15 mouse cellular contexts compared by ENCODE assay signal in the genomic region with DNA sequence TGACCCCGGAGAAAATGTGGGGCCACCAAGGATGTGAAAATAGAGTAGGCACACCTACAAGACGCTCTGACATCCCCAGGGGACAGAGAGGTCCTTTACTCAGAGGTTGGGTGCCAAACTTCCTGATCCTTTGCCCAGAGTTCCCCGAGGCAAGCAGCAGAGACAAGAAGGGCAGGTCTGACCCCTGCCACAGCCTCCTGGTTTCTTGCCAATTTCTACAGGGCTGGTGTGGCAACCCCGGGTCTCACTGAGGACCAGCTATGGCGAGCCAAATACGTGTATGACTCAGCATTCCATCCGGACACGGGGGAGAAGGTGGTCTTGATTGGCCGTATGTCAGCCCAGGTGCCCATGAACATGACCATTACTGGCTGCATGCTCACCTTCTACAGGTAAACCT. TPM values are rescaled to one million over a fixed set of nuclear protein-coding genes. Genes with fewer than 3 reads are reported as not detected.
DNase-seq lines count a peak whose midpoint lies in the region; ATAC-seq and TF ChIP-seq lines count a peak whose summit lies in the region.
"Had no signal": no experiment of that assay in that cellular context is flagged by ENCODE, and none has a peak within 500 bp of the region (broad histone marks: within the 10 kb centered on the region; RNA-seq: fewer than 3 reads in every experiment).

No protein-coding gene starts in this region.

- H3K27me3 ChIP-seq in embryonic facial prominence, embryonic 13.5 days: peaks cover 17% of the 10 kb centered on the region
- peaks cover 53% of the 10 kb centered on the region for H3K27me3 ChIP-seq in embryonic facial prominence, embryonic 10.5 days (replicated peaks; ENCODE audit: low read depth, poor library complexity, severe bottlenecking)
- peaks cover 10% of the 10 kb centered on the region; the same call in 1 of the 2 replicates for H3K27me3 ChIP-seq in hindbrain, embryonic 14.5 days (ENCODE audit: control insufficient read depth, insufficient read depth, low read length)
- peaks cover 17% of the 10 kb centered on the region for H3K27me3 ChIP-seq in neural tube, embryonic 13.5 days

- H3K4me3 ChIP-seq in embryonic facial prominence, embryonic 13.5 days: no peak overlapping the region
- no peak overlapping the region for H3K4me3 ChIP-seq in embryonic facial prominence, embryonic 10.5 days
- peak overlapping the region; percentile 47 for H3K4me3 ChIP-seq in layer of hippocampus, adult 2 months
- H3K4me3 ChIP-seq in hindbrain, embryonic 14.5 days (replicated peaks; ENCODE audit: low read length): peak overlapping the region; percentile 50
- H3K4me3 ChIP-seq in neural tube, embryonic 13.5 days: no peak overlapping the region; the same call in 1 of the 2 replicates

- H3K4me2 ChIP-seq in embryonic facial prominence, embryonic 13.5 days: 0 out of 2 replicates have a peak overlapping the region, but pooled peaks have one; percentile 80
- H3K4me2 ChIP-seq in hindbrain, embryonic 14.5 days (replicated peaks): peak overlapping the region; percentile 76
- H3K4me2 ChIP-seq in neural tube, embryonic 13.5 days: peak overlapping the region; percentile 81

- H3K27ac ChIP-seq in embryonic facial prominence, embryonic 13.5 days: no peak overlapping the region
- no peak overlapping the region for H3K27ac ChIP-seq in embryonic facial prominence, embryonic 10.5 days (replicated peaks)
- H3K27ac ChIP-seq in layer of hippocampus, adult 2 months: peak overlapping the region; percentile 85
- no peak overlapping the region for H3K27ac ChIP-seq in hindbrain, embryonic 14.5 days
- H3K27ac ChIP-seq in neural tube, embryonic 13.5 days (replicated peaks): no peak overlapping the region

- DNase-seq in embryonic facial prominence, embryonic 10.5 days (ENCODE audit: low spot score): no peak
- no peak for DNase-seq in layer of hippocampus, adult 2 months (ENCODE audit: low spot score in 2 of 2)
- DNase-seq in layer of hippocampus, adult 9-11 months: no peak
- no peak for DNase-seq in hindbrain, embryonic 14.5 days (ENCODE audit: low spot score)
- no peak for DNase-seq in thymus, postnatal 25 days
- no peak for DNase-seq in kidney, adult 8-10 months
- DNase-seq: adrenal gland, postnatal 25 days; heart, postnatal 14 days; kidney, adult 11 months; layer of hippocampus, postnatal 36 days; lung, adult 2 months; spleen, adult 18-20 months had no signal

- H3K9me3 ChIP-seq in embryonic facial prominence, embryonic 13.5 days: no peaks in the 10 kb centered on the region
- no peaks in the 10 kb centered on the region for H3K9me3 ChIP-seq in embryonic facial prominence, embryonic 10.5 days
- no peaks in the 10 kb centered on the region for H3K9me3 ChIP-seq in hindbrain, embryonic 14.5 days (ENCODE audit: control insufficient read depth, low read length)
- H3K9me3 ChIP-seq in neural tube, embryonic 13.5 days: no peaks in the 10 kb centered on the region

- no peak for ATAC-seq in embryonic facial prominence, embryonic 13.5 days (ENCODE audit: insufficient number of reproducible peaks, insufficient read depth, low FRiP score, low TSS enrichment, low read depth)
- no peak for ATAC-seq in hindbrain, embryonic 14.5 days (ENCODE audit: low FRiP score)
- ATAC-seq in neural tube, embryonic 13.5 days (ENCODE audit: low read depth): no peak

- WGBS in embryonic facial prominence, embryonic 13.5 days: 72% methylated on average over 9 of the region's 9 CpGs
- 80% methylated on average over 9 of the region's 9 CpGs for WGBS in embryonic facial prominence, embryonic 10.5 days
- 81% methylated on average over 9 of the region's 9 CpGs for WGBS in hindbrain, embryonic 14.5 days
- 78% methylated on average over 9 of the region's 9 CpGs for WGBS in neural tube, embryonic 13.5 days

- peaks cover 37% of the 10 kb centered on the region for H3K4me1 ChIP-seq in embryonic facial prominence, embryonic 13.5 days
- peaks cover 42% of the 10 kb centered on the region for H3K4me1 ChIP-seq in embryonic facial prominence, embryonic 10.5 days
- peaks cover 29% of the 10 kb centered on the region for H3K4me1 ChIP-seq in hindbrain, embryonic 14.5 days (replicated peaks; ENCODE audit: control insufficient read depth, insufficient read depth, low read length)
- H3K4me1 ChIP-seq in neural tube, embryonic 13.5 days (replicated peaks): peaks cover 42% of the 10 kb centered on the region

- H3K36me3 ChIP-seq in embryonic facial prominence, embryonic 13.5 days: peaks cover 41% of the 10 kb centered on the region
- H3K36me3 ChIP-seq in embryonic facial prominence, embryonic 10.5 days (replicated peaks): peaks cover 16% of the 10 kb centered on the region; the same call in 1 of the 2 replicates
- H3K36me3 ChIP-seq in hindbrain, embryonic 14.5 days (replicated peaks; ENCODE audit: control insufficient read depth, insufficient read depth): peaks cover 53% of the 10 kb centered on the region
- peaks cover 51% of the 10 kb centered on the region for H3K36me3 ChIP-seq in neural tube, embryonic 13.5 days

- peak overlapping the region; percentile 67 for H3K9ac ChIP-seq in embryonic facial prominence, embryonic 13.5 days
- peak overlapping the region; percentile 72; the same call in 1 of the 2 replicates for H3K9ac ChIP-seq in hindbrain, embryonic 14.5 days
- H3K9ac ChIP-seq in neural tube, embryonic 13.5 days: 0 out of 2 replicates have a peak overlapping the region, but pooled peaks have one; percentile 12

- no peak for TF ChIP-seq CTCF in layer of hippocampus, adult 2 months (conservative IDR thresholded peaks at IDR 0.05)

RNA-seq across cellular contexts. Expression of a gene that starts 2.2 kb away (rescaled TPM):
- polyA plus RNA-seq in embryonic facial prominence, embryonic 13.5 days (2015; fragmentation: Nextera tagmentation; extraction: Ambion mirVana): 32.3 and 32.5 TPM in 2 replicates
- polyA plus RNA-seq in embryonic facial prominence, embryonic 10.5 days (2016; fragmentation: Nextera tagmentation; extraction: Ambion mirVana): 7.7 and 9.8 TPM in 2 replicates
- total RNA-seq in layer of hippocampus, adult 2 months (2021): 10 to 100 TPM; 87.3 to 99.8 TPM
- 67.8 and 77.0 TPM in 2 replicates for polyA plus RNA-seq in hindbrain, embryonic 14.5 days (2014; fragmentation: Nextera tagmentation; extraction: Ambion mirVana)
- 61.0 and 65.3 TPM in 2 replicates for polyA plus RNA-seq in neural tube, embryonic 13.5 days (2015; fragmentation: Nextera tagmentation; extraction: Ambion mirVana)

RNA-seq across cellular contexts. Expression of a gene that starts 4.0 kb away (rescaled TPM):
- 0.47 and 0.51 TPM in 2 replicates for polyA plus RNA-seq in embryonic facial prominence, embryonic 13.5 days (2015; fragmentation: Nextera tagmentation; extraction: Ambion mirVana)
- polyA plus RNA-seq in embryonic facial prominence, embryonic 10.5 days (2016; fragmentation: Nextera tagmentation; extraction: Ambion mirVana): 0.27 and 0.65 TPM in 2 replicates
- 1 to 10 TPM; 2.1 to 3.3 TPM for total RNA-seq in layer of hippocampus, adult 2 months (2021)
- 2.5 and 2.9 TPM in 2 replicates for polyA plus RNA-seq in hindbrain, embryonic 14.5 days (2014; fragmentation: Nextera tagmentation; extraction: Ambion mirVana)
- polyA plus RNA-seq in neural tube, embryonic 13.5 days (2015; fragmentation: Nextera tagmentation; extraction: Ambion mirVana): 1.0 and 1.4 TPM in 2 replicates
- total RNA-seq: megakaryocyte progenitor cell, adult 5-6 weeks had no signal

RNA-seq across cellular contexts. Expression of a gene that starts 25.5 kb away (rescaled TPM):
- polyA plus RNA-seq in embryonic facial prominence, embryonic 13.5 days (2015; fragmentation: Nextera tagmentation; extraction: Ambion mirVana): 17.7 and 29.4 TPM in 2 replicates
- 3.7 and 6.7 TPM in 2 replicates for polyA plus RNA-seq in embryonic facial prominence, embryonic 10.5 days (2016; fragmentation: Nextera tagmentation; extraction: Ambion mirVana)
- 1 to 10 TPM; 1.4 to 1.9 TPM for total RNA-seq in layer of hippocampus, adult 2 months (2021)
- 2.5 and 4.9 TPM in 2 replicates for polyA plus RNA-seq in hindbrain, embryonic 14.5 days (2014; fragmentation: Nextera tagmentation; extraction: Ambion mirVana)
- polyA plus RNA-seq in neural tube, embryonic 13.5 days (2015; fragmentation: Nextera tagmentation; extraction: Ambion mirVana): 1.9 and 2.5 TPM in 2 replicates

RNA-seq across cellular contexts. Expression of a gene that starts 35.3 kb away (rescaled TPM):
- polyA plus RNA-seq in embryonic facial prominence, embryonic 13.5 days (2015; fragmentation: Nextera tagmentation; extraction: Ambion mirVana): 64.6 and 73.3 TPM in 2 replicates
- polyA plus RNA-seq in embryonic facial prominence, embryonic 10.5 days (2016; fragmentation: Nextera tagmentation; extraction: Ambion mirVana): 69.8 and 75.0 TPM in 2 replicates
- 10 to 100 TPM; 28.5 to 30.1 TPM for total RNA-seq in layer of hippocampus, adult 2 months (2021)
- 18.8 and 20.1 TPM in 2 replicates for polyA plus RNA-seq in hindbrain, embryonic 14.5 days (2014; fragmentation: Nextera tagmentation; extraction: Ambion mirVana)
- 29.1 and 30.8 TPM in 2 replicates for polyA plus RNA-seq in neural tube, embryonic 13.5 days (2015; fragmentation: Nextera tagmentation; extraction: Ambion mirVana)

RNA-seq across cellular contexts. Expression of a gene that starts 43.3 kb away (rescaled TPM):
- polyA plus RNA-seq in embryonic facial prominence, embryonic 13.5 days (2015; fragmentation: Nextera tagmentation; extraction: Ambion mirVana): 72.6 and 81.2 TPM in 2 replicates
- 70.6 and 74.8 TPM in 2 replicates for polyA plus RNA-seq in embryonic facial prominence, embryonic 10.5 days (2016; fragmentation: Nextera tagmentation; extraction: Ambion mirVana)
- total RNA-seq in layer of hippocampus, adult 2 months (2021): 10 to 100 TPM; 38.6 to 41.1 TPM
- polyA plus RNA-seq in hindbrain, embryonic 14.5 days (2014; fragmentation: Nextera tagmentation; extraction: Ambion mirVana): 75.8 and 85.4 TPM in 2 replicates
- 84.9 and 94.8 TPM in 2 replicates for polyA plus RNA-seq in neural tube, embryonic 13.5 days (2015; fragmentation: Nextera tagmentation; extraction: Ambion mirVana)

Comparison
In these comparisons a context has a peak if more than half of its experiments do, and no peak if none do; other contexts are left out.
1. H3K4me3 ChIP-seq: peak in layer of hippocampus, adult 2 months (single experiment) and hindbrain, embryonic 14.5 days (single experiment); none in embryonic facial prominence, embryonic 13.5 days (single experiment), embryonic facial prominence, embryonic 10.5 days (single experiment) and neural tube, embryonic 13.5 days (single experiment).
2. H3K9ac ChIP-seq: peak in every context shown above with its lines; median percentile 72 in hindbrain, embryonic 14.5 days; 67 in embryonic facial prominence, embryonic 13.5 days; 12 in neural tube, embryonic 13.5 days.
3. Peak in every context shown above with its lines, with median percentiles within 50 percentile points of each other: H3K4me2 ChIP-seq.